Mouse (Mus musculus): ENCODE measurements around the gene Nsfl1c.
"Not testable (repeated sequence)": the region's sequence is repeated elsewhere in the genome, so short reads cannot be mapped to it uniquely, and the experiment has no call there.

Nsfl1c gene

DNA sequence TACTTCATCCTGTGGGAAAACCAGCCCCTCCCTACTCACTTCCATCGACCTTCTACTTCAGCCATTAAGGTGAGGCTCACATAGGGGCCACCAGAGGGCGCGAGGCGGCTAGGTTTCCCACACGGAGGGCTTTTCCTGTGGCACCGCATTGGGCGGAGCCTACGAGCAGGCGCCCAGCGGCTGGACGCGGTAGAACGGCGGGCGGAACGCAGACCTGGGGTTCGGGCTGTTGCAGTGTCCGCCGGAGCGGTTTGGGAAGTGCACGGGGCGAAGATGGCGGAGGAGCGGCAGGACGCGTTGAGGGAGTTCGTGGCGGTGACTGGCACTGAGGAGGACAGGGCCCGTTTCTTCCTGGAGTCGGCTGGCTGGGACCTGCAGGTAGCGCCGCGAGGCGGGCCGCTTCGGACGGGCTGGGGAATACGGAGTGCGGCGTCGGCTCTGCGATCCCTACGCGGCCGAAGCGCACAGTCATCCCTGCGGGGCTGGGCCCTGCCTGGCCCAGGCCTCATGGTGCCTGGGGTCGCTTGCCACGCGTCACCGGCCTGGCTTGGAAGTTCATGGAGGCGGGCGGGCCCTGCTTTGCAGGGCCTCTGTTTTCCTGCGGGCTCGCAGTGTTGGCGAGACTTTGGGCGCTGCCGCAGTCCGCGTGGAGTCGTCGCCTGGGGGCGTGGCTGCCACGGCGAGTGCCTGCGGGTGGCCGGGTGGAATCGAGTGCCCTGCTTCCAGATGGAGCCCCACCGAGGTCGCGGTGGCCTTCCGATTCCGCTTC, at the start of gene Nsfl1c:
Gene Nsfl1c (plus strand): TSS at position 148 of the 769 bp plus-strand sequence.
- DNase-seq (ENCODE audit: low read depth, low spot score), result peak; percentile 98

DNA sequence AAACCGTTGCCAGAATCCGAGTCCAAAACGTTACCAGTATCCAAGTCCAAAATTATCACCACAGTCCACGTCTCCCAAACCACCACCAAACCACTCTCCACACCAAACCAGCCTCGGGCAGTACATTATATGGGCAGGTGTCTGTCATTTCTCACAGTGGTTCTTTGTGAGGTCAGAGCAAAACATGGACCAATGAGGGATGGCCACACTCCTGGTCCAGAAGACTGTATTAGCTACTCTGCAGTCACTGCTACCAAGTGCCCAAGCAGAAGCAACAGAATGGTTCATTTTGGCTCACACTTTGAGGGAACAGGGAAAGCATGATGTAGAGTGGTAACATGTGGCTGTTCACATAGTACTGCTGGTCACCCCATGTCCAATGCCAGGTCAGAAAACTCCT, 17.9 kb upstream of the Nsfl1c start, which contains the start of gene 4921509C19Rik:
Gene 4921509C19Rik (minus strand): TSS at position 101 of the 400 bp plus-strand sequence.
- not testable (repeated sequence) for DNase-seq (ENCODE audit: low read depth, low spot score)

DNA sequence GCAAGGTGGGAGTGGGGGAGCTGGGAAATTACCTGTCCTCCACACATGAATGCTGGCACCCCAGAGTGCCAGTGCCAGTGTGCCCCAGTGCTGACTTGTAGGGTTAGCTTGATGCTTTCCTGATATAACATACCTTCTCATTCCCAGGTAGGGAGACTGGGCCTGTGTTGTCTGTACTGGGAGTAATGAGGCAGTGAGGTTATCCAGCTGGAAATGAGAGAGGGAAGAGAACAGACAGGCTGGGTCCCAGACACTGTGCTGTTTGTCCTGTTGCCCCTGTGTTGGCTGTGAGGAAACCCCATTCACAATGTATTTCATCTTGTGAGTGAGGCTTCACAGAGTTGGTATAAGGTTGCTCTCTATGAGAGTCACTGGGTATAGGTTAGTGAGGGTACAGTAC, 7.5 kb upstream of the Nsfl1c start:
- no peak for DNase-seq (ENCODE audit: low read depth, low spot score)

DNA sequence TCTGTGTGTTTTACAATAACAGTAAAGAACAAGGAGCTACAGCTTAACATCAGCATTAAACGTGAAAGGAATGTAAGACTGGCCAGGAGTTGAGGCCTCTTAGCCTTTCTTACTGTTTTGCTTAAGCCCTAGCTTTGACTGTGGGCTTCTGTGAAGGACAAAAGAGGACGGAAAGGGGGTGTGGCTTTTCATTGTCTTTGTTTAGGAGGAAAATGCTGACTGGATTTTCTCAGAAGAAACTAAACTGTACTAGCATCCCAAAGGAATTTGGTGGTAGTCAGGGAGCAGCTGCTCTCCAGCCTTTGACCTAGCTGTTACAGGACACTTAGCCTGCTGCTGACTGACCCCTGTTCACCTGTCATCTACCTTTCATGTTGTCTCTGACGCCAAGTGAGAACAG, 4.4 kb downstream of the Nsfl1c start:
- no peak for DNase-seq (ENCODE audit: low read depth, low spot score)

DNA sequence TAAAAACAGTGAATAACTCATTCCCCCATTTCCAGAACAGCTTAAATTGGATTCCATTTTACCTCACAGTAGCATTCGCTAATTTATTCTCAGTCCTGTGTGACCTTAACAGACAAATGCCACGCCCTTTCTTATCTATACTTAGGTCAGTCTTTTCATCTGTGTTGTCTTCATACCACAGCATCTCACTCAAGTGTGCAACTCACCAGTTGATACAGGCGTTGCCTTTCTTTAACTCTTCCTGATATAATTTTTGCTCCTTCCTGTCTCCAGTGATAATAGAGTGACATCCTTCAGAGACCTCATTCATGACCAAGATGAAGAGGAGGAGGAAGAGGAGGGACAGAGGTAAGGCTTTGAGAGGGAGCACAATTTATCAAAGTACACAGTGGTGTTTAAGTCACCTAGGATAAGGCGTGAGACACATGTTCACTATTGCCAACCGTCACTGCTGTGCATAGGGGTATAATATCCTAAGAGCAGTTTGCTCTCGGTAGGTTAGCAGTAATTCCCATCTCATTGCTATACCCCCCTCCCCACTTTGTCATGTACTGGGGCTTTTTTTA, 6.5 kb downstream of the Nsfl1c start:
- no peak for DNase-seq (ENCODE audit: low read depth, low spot score)

DNA sequence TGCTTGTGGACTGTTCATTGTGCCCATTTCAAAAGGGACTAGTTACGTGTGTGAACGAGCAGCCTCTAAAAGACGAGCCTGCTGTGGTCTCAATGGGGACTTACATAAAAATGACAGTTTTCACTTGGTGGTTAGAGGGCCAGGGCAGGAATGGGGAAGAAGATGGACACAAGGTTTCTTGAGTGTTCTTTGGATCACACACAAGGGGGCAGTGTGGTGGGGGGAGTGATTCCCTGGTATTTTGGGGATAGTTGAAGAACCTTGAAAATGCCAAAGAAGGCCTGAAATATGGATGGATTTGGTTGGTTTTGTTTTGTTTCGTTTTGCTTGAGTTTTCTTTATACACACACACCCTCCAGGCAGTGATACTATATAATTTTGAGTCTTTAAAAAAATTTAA, 10.2 kb downstream of the Nsfl1c start:
- DNase-seq (ENCODE audit: low read depth, low spot score), result no peak

DNA sequence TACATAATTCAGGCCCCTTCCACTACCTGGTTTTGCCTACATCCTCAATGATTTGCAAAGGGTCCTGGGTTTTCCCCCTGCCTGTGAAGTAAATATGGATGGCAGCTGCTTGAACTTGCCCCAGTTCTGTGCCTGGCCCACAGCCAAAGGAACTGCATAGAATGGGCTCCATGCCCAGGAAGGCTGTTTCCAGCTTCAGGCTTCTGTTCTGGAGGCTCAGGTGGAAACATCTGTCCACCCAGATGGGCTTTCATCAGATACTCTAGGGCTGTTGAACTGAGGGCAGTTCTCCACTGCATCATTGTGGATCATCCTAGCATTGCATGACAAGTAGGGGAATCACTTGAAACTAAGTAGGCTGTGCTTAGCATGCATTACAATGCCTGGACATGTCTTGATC, 18.2 kb downstream of the Nsfl1c start:
- no peak for DNase-seq (ENCODE audit: low read depth, low spot score)

DNA sequence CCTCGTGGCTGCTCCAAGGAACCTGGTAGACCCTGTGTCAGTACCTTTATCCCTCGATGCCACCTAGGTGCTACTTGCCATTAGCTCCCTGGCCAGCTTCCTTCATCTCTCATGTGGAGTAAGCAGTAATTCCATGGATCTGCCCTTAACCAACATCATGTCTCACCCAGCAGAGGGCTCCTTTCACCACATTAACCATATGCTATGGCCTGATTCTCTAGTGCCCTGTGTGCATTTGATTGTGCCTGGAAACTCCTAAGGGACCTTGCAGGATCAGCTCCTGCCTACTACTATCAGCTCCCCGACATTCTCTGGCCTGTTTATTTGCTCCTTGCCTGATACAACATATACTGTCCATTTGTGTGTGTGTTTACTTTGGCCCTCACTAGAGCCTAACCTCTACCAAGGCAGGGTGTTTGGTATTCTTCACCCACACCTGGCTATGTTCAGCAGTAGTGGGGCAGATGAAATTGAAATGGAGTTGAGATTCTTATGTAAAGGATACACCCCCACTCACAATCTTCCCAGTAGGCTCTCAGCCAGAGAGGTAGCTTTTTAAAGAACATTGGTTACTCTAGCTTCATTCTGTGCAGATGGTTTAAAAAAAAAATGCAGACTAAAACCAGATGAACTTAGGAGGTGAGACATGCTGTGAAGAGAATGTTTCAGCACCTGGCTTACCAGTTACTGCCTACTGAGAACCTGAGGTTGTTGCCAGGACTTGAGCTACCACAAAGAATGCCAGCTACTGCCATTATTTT, 19.7 kb downstream of the Nsfl1c start:
- no peak for DNase-seq (ENCODE audit: low read depth, low spot score)

DNA sequence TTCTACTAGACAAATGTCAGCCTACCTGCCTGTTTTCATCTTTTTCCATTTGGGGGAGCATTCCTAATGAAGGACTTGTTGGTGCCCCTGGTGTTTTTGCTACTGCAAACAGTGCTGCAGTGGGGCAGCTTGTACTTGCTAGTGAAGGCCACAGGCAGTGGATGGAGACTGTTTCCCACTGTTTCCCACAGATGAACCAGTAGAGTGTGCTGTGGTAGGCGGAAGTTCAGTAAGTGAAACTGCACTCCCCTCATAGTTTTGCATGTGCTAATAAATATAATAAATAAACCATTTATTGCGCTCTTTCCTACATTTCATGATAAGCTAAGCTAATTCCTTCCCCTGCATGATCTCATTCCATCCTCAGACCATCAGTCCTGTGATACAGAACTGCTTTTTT, 25.0 kb downstream of the Nsfl1c start:
- DNase-seq (ENCODE audit: low read depth, low spot score), result no peak

DNA sequence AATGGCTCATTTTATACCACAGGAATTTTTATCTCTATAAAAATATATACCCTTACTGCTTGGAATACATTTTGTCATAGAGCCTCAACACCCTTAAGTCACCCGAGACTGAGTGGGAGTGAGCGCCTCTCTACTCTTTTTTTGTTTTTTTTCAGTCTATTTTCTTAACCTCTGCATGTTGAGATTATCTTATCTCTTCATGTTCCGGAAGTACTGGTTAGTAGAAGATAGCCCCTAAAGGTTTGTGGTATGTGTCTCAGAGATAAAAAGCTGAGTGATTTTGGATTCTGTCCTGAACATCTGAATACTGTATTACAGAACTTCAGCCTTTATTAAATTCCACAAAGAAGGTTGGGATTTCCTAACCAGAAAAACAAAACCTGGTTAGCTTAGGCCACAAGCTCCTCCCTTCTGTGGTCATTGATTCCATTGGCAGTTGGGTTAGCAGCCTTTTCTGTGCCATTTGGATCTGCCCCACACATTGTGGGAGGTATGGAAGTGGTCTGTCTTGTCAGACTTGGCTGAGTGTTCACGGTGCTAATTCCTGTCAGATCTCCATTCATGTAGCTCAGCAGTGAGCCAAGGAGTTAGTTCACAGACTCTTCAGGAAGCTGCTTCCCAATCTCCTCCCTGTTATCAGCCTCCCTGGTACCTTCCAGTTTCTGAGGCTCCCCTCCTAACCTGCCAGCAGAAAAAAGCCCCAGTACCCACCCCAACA, 30.5 kb downstream of the Nsfl1c start:
- no peak for DNase-seq (ENCODE audit: low read depth, low spot score)

DNA sequence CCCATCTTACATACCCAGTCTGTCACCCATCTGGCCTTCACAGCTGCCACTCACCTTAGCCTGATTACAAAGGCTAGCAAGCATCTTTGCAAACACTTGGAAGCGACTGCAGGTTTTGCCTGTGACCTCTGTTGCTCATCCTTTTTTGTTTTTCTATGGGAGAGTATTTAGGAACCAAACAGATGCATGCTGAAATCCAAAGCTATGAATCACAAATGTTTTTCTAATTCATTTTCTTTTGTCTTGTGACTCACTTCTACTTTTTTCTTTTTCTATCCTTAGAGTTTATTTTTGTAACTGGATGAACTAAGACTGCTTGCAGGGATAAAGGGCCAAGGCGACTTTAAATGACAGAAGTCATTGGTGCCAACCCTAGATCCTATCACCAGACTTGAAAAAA, 31.5 kb downstream of the Nsfl1c start:
- no peak for DNase-seq (ENCODE audit: low read depth, low spot score)

DNA sequence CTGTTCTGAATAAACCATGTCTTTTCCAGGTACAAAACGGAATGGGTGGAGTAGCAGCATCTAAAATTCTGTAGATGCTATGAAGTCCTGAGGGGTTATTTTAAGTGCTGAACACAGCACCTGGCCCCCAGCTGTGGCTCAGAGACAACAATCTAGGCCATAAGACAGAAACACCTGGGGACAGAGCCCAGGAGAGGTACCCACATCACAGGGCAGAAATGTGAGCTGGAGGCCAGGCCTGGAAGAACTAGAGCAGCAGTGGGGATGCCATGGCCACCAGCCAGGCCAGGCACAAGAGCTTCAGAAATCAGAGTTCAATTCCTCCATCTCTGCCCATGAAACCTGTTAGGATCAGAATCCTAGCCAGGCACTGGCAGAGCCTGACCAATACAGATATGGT, 34.1 kb downstream of the Nsfl1c start:
- no peak for DNase-seq (ENCODE audit: low read depth, low spot score)

DNA sequence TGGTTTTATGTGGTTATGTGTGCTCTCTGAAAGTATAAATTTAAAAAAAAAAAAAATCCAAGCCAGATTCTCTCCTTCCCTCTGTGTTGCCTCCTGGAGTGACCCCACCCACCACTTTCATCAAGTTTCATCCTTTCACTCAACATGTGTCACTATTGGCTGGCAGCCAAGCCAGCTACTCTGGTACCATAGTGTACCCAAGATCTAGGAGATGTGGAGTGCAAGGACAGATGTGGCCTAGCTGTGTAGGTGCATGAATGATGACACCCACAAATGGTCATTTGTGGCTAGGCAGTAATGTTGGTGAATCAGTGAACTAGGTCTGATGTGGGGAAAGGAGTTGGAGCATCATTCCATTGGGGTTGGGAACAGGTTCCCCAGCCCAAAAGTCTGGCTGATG, 35.2 kb downstream of the Nsfl1c start:
- no peak for DNase-seq (ENCODE audit: low read depth, low spot score)

DNA sequence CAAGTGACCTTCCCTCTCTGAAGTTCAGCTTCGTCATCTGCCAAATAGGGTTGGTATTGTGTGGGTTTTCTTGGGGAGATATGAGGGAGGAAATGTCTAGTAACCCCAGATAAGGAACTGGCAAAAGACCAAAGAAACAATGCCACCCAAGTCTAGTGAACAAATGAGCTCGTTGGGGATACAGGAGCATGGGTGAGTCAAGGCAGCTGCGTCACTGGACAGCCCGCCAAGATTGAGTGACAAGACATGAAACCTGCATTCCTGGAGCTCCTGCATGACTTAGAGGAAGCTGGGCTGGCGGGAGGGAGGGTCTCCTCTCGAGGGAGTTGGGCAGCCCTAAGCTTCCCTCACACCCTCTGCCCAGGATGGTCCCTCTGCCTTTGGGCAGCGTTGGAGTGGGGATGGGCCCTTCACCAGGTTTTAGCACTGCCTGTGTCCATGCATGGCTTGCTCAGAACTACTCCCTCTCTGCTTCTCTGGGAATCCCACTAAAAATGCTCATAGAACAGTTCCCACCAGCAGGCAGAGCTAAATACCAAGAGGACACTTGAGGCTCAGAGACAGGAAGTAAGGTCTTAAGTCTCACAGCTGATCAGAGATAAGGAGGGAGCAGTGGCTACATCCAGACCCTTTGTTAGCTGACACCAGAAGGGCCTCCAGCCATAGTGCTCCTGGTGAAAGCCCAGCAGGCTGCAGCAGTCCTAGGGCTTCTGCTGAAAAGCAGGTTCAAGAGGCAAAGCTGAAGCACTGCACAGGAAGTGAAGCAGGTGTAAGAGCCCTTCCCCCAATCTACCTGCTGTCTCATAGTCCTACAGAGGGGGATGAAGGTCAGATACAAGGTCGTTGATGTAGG, 36.6 kb downstream of the Nsfl1c start:
- no peak for DNase-seq (ENCODE audit: low read depth, low spot score)

DNA sequence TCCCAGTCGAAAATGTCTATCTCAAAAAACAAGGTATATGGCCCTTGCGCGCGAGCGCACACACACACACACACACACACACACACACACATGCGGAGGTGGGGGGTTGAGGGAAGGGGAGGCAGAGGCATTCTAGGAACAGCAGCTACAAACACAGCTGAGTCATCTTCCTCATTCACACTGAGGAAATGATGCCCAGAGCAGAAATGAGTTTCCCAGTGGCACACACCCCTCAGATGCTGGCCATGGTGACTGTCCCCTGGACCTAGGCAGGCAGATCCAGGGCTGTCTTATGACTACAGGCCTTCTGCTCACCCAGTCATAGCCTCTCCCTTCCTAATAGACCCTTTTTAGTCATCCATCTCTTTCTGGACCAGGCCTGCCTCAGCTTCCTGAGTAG, 39.6 kb downstream of the Nsfl1c start:
- no peak for DNase-seq (ENCODE audit: low read depth, low spot score)

DNA sequence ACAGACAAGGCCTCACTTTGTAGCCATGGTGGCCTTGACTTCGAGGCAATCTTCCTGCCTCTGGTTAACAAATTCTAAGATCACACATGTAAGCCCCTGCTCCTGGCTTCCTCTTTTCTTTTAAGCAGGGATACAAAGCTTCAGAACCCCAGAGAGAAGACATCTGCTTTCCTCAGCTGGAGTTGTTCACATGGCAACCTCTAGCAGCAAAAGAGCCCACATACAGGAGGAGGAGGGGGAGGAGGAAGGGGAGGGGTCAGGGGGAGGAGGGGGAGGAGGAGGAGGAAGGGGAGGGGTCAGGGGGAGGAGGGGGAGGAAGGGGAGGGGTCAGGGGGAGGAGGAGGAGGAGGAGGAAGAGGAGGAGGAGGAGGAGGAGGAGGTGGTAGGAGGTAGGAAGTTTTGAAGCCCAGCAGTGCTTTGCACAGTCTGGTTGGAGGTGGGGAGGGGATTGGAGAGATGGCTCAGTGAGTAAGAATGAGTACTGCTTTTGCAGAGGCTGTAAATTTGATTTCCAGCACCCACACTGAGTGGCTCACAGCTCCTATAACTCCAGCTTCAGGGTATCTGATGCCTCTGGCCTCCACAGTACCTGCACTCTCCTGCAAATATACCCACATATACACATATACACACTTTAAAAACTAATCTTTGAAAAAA, 42.1 kb downstream of the Nsfl1c start:
- peak; percentile 27 for DNase-seq (ENCODE audit: low read depth, low spot score)

DNA sequence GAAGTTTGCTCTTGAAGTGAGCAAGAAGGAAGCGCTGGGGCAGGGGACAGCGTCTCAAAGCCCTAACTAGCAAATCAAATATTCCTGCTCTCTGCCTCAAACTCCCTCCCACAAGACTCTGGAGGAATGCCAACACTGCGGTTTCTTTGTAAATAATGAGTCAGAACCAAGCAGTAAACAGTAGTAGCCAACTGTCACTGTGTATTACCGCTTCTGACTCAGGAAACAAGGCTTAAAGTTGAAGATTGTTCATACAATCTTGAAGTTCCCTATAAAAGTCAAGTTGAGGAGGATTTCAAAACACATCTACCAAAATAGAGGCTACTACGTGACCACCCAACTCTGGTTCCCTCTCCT, 42.6 kb downstream of the Nsfl1c start:
- no peak for DNase-seq (ENCODE audit: low read depth, low spot score)

DNA sequence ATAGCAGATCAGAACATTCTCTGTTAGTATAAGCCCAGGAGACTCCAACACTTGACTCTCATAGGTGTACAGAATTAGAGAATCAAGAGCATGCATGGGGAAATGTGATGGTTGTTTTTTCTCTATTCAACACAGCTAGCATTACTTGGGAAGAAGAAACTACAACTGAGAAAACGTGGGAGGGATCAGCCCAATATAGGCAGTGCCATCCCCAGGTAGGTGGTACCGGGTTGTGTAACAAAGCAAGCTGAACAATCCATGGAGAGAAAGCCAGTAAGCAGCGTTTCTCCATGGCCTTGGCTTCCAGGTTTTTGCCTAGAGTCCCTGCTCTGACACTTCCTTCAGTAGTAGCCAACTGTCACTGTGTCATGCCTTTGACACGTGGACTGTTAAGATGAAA, 44.7 kb downstream of the Nsfl1c start:
- DNase-seq (ENCODE audit: low read depth, low spot score), result no peak

DNA sequence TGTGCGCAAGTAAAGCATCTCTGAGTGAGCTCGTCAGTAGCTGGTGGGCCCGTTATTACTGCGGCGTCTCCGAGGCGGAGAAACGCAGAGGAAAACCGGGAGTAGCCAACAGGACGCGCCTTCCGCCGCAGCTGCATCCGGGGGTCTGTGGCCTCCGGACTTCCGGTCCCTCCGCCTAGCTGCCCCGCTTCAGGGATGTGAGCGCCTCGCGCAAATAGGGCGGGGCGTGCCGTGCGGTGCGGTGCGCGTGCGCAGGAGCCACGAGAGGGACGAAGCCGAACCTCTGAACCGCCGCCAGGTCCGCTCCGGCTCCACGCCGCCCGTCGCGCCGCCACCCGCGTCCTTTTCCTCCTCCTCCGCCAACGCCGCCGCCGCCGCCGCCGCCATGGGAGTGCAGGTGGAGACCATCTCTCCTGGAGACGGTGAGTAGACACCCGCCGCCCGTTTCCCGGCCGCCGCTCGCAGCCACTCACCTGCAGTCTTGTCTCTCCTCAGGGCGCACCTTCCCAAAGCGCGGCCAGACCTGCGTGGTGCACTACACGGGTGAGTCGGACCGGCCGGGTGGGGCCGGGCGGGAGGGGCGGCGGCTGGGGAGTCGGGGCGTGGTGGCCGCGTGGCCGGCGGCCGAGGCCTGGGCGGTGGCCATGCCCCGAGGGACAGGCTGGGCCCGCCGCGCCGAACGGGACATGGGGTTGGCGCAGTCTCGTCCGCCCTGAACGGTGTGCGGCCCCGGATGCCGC, 48.5 kb downstream of the Nsfl1c start, which contains the start of gene Fkbp1a:
Gene Fkbp1a (plus strand): TSS at position 161 of the 740 bp plus-strand sequence.
- peak; percentile 96 for DNase-seq (ENCODE audit: low read depth, low spot score)

Measured in mesoderm, embryonic 11.5 days (tissue).